Mouse (Mus musculus) thymus, postnatal 0 days (tissue): ENCODE measurements around the gene Cdcp2. TPM values are rescaled to one million over a fixed set of nuclear protein-coding genes. Genes with fewer than 3 reads are reported as not detected.
"Not testable (repeated sequence)": the region's sequence is repeated elsewhere in the genome, so short reads cannot be mapped to it uniquely, and the experiment has no call there.

Source experiments
- DNase-seq: peaks from one replicate; pipeline ENCODE4 v3.0.0-alpha.2; 2015; ENCODE audit warnings: low spot score
- polyA plus RNA-seq: library from polyadenylated mRNA; unstranded; fragments of >200 nt; fragmentation: Nextera tagmentation; extraction: Ambion mirVana; gene quantifications from 2 replicates; pipeline ENCODE4 v1.2.1, GENCODE M21; 2015

Gene Cdcp2
- polyA plus RNA-seq, 1 experiment from 2014 or later: not detected

DNA sequence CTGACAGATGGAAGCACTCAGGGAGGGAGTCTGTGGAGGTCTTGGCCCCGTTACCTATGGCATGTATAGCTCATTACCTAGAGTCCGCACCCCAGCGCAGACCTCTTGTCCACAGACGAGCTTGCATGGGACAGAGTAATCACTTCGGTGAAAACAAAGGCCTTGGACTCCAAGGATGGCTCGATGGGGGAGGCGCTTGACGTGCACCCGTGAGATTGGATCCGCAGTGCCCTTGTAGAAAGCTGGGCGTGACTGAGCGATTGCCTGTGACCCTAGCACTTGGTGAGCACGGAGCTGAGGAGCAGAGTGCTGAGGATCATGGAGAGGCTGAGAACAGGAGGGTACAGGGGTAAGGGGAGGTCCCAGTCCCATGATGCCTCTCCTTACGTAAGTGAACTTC, 5.0 kb upstream of the Cdcp2 start:
- no peak for DNase-seq

DNA sequence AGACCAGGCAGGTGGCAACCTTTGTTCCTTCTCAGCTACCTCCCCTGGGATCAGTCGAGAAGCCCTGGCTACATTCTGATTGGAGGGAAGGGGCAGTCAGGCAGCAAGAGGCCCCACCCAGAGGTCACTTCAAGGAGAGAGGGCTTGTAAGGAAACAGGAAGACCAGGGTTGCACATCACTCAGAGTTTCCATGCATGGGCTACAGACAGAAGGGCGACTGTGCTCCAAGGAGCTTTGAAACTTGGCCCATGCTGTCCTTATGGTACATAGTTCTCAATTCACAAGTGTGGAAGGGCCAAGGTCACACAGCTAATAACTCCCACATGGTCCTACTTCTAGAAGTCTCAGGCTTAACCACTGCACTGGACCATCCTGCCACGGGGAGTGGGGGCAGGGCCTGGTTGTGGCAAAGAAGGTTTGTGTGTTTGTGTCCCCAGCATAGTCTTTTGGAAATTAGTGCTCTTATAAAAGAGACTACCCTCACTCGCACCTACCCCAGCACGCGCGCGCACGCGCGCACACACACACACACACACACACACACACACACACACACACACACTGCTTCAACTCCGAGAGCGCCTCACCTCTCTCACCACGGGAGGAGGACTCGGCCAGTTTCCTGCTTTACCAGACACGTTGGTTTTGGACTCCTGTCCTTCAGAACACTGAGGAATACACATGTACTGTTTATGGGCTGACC, 2.1 kb upstream of the Cdcp2 start:
- DNase-seq: no peak

- peak; percentile 12 for DNase-seq
These were observed 648 bp upstream of the Cdcp2 start for GRCm38 (mm10) chr4:107096043-107096442.

DNA sequence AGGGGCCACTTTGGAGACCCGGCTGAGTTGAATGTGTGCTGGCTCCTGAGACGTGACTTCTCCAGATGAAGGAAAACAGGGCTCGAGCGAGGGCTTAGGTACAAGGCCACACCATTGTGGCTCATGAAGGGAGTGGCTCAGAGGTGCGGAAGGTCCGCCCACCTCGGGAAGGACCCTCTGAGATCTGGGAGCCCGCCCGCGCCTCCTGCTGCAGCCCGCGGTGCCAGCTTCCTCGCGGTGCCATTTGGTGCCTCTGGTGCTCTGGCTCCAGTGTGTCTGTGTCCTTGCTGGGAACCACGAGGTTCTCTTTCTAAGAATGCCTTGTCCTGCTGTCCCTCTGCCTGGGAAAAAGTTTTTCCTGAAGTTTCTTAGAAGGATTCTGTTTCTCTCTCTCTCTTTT, 1.2 kb downstream of the Cdcp2 start:
- DNase-seq: no peak

DNA sequence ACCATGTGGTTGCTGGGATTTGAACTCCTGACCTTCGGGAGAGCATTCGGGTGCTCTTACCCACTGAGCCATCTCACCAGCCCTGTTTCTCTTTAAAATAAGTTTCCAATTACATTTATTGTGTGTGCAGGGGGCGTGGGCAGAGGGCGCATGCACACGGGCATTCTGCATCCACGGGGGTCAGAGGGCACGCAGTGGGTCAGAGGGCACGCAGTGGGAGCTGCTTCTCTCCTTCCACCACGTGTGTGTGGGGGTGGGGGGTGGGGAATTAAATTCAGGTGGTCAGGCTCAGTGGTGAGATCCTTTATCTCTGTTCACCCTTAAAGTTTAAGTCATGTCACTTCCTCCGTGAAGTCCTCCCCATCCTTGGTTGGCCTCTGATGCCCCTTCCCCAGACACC, 1.7 kb downstream of the Cdcp2 start:
- DNase-seq: no peak

DNA sequence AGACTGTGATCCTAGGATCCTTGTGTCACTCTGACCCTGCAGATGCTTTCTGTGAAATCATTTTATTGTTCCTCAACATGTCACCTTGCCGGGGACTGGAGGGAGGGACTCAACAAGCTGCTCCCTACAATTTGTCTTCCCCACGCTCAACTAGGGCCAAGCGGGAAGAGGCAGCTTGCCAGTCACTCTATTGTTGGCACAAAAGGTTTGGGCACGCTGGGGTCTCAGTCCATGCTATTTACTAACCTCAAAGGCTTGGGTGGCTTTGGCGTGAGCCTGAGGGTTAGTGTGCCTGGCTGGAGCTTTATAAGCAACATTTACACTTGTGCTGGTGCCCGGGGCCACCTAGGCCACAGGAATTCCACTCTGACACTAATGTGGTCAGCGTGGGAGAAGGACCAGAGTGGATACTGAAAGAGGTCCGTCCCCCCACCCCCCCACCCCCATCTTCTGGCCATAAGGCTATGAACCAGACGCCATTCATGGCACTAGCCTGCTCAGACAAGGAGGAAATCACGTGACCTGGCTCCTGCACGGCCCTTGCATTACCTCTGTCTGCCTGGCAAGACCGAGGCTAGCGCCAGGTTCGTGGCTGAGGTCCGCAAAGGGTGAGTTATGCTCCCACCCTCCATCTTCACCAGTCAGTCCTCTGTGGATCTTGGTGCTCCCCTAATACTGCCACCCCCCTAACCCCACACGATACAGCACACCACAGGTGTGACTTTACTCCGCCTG, 2.3 kb downstream of the Cdcp2 start:
- DNase-seq: peak; percentile 14

DNA sequence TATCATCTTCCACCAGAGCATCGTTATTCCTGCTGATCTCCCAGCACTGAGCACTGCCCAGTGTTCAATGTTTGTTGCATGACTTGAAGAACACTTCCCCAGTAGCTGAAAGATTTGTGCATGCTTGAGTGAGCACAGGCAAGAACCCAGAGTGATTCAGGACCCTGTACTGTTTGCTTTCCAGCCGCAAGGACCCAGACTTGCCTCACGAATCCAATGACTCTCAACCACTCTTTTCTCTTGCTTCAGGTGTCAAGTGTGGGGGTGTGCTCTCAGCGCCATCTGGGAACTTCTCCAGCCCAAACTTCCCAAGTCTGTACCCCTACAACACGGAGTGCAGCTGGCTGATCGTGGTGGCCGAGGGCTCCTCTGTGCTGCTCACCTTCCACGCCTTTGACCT, 5.5 kb downstream of the Cdcp2 start:
- DNase-seq: no peak

DNA sequence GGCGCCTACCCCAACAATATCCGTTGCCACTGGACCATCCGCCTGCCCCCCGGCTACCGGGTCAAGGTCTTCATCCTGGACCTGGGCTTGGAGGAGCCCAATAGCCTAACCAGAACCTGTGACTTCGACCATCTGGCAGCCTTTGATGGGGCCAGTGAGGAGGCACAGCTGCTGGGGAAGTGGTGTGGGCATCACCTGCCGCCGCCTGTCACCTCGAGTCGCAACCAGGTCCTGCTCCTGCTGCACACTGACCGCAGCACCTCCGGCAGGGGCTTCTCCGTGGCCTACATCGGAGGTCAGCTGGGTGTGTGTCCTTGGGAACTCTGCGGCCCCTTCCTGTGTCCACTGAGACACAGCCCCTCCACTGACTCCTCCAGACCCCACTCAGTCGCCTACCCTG, 10.1 kb downstream of the Cdcp2 start:
- no peak for DNase-seq

- no peak for DNase-seq
These were observed 11.6 kb downstream of the Cdcp2 start for GRCm38 (mm10) chr4:107108291-107108731.

DNA sequence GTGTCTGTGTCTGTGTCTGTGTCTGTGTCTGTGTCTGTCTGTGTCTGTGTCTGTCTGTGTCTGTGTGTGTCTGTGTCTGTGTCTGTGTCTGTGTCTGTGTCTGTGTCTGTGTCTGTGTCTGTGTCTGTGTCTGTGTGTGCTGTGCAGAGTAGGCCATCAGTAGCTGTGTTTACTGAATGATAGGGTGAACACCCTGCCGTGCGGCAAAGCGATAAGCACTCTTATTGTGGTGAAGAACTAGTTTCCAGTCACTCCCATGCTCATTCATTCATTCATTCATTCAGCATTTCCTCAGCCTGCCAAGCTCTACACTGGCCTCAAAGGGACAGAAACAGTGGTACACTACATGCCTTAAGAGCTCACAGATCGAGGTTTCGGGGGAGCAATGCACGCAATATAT, 12.5 kb downstream of the Cdcp2 start:
- not testable (repeated sequence) for DNase-seq

- no peak for DNase-seq
These were observed 17.6 kb downstream of the Cdcp2 start for GRCm38 (mm10) chr4:107114278-107114677.

DNA sequence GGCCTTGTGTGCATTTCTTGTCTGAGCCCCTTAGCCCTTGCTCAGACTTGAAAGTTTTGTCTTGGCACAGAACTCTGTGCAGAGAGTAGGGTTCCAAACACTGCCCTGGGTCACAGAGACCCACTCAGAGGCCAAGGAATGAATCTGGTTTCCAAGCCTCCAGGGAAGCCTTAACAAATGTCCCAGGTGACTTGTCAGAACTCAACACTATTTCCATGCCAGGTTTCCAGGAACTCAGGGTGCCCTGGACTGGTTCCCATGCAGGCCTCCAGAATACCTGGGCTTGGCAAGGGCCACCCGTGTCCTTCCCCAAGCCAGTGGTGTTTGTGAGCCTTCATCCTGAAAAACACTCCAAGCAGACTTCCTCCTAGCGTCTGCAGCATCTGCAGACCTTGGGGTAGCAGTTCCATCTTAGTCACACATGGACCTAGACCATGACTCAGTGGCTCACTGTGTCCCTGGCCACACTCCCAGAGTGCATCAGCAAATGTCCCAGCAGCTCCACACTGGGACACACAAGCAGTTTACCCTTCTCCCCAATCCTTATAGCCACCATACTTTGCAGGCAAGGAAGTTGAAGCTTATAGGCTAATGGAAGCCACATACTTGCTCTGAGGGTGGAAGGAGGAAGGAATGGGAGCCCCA, 21.2 kb downstream of the Cdcp2 start:
- no peak for DNase-seq

- DNase-seq: no peak
These were observed 22.4 kb downstream of the Cdcp2 start for GRCm38 (mm10) chr4:107119056-107119455.

GRCm38 (mm10) chr4:107120676-107121075, 24.0 kb downstream of the Cdcp2 start:
- DNase-seq: no peak

- no peak for DNase-seq
These were observed 24.7 kb downstream of the Cdcp2 start for GRCm38 (mm10) chr4:107121165-107121943.

DNA sequence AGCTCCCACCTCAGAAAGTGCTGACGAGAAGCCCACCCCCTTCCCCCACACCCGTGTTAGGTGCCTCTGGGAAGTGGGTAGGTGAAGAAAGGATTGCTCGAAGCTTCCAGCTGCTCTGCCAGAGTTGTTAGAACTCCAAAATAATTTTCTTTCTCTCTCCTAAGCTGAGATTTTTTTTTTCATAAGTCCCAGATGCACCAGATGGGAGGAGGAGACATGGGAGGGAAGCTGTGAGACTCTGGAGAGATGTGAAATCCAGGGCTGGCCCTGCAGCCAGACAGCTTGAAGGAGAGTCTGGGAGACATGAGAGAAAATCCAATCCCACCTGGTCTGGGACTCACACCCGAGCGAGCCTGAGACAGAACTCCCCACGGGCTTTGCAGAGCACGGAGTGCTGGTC, 27.7 kb downstream of the Cdcp2 start:
- DNase-seq: no peak

- no peak for DNase-seq
These were observed 28.4 kb downstream of the Cdcp2 start for GRCm38 (mm10) chr4:107125101-107125500.

DNA sequence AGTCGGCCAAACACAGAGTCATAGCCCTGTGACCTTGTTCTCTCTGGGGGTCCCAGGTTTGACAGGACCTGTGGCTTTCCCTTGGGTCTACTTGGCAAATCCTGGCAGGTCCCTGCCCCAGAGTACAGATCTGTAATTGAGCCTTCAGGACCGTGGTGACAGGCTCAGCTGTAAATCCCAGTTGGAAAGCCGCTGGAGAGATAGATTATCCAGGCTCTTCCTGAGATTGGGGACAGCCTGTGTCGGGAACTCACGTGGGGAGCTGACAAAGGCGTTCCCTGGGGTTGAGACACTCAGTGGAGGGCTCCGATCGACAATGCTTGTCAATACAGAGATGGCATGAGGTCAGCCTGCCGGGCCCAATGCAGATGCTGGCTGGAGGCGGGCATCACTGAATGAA, 29.7 kb downstream of the Cdcp2 start:
- DNase-seq: no peak

- peak; percentile 48 for DNase-seq
These were observed 30.3 kb downstream of the Cdcp2 start for GRCm38 (mm10) chr4:107126891-107127524.

DNA sequence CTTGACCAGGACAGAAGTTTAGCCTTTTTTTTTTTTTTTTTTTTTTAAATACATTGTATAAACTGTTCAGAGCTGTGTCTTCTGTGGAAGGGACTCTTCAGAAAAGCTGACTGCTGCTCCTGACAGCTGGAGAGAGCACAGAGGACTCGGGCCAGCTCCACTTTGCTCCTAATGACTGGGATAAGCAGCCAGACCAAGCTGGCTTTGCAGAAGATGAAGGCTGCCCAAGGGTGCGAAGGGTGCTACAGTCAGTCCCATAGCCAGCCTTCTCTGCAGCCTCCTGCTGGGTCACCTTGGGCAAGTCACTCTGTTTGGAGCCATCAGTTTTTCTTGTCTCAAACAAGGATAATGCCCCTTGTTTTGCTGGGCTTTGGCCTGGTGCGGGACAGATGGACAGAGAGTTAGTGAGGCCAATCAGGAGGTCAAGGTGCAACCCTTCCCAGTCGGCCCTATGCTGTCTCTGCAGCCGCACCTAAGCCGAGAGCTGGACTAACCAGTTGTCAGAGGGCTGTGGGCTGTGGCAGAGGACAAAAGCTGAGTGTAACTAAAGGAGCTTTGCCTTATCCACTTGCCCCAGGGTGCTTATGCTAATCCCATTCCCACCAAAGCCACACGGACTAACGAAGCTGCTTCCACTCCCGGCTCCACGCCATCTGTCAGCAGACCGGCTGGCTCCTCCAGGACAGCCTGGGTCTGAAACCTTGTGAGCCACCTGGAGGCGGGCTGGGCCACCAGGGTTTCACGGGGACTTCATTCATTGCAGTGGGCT, 31.4 kb downstream of the Cdcp2 start:
- DNase-seq: no peak
